Mouse (Mus musculus): ENCODE measurements around the gene Ppargc1a. TPM values are rescaled to one million over a fixed set of nuclear protein-coding genes. Genes with fewer than 3 reads are reported as not detected.

Ppargc1a gene
- polyA plus RNA-seq, 1 experiment from 2014 or later, result 2.7 TPM

- no peak for DNase-seq (ENCODE audit: low spot score)
- Histone ChIP-seq H3K27ac (replicated peaks; ENCODE audit: low read depth, low read length) (no peak overlapping the region), H3K27me3 (ENCODE audit: control insufficient read depth, insufficient read depth, low read length) (no peaks in the 10 kb centered on the region), H3K36me3 (replicated peaks; ENCODE audit: control insufficient read depth, insufficient read depth, low read depth, low read length) (no peaks in the 10 kb centered on the region), H3K4me2 (ENCODE audit: low read depth, low read length) (no peak overlapping the region), H3K4me1 (ENCODE audit: control insufficient read depth, insufficient read depth, low read length) (no peaks in the 10 kb centered on the region), H3K9ac (replicated peaks; ENCODE audit: low read length) (no peak overlapping the region), H3K9me3 (replicated peaks; ENCODE audit: control insufficient read depth, low read length) (no peaks in the 10 kb centered on the region), H3K4me3 (ENCODE audit: low read depth, low read length) (no peak overlapping the region)
- ATAC-seq (replicated peaks; ENCODE audit: insufficient number of reproducible peaks, low FRiP score, low TSS enrichment, low read depth), result no peak
- 78% methylated on average over 2 of the region's 2 CpGs for WGBS
These were observed 18.7 kb upstream of the Ppargc1a start for GRCm38 (mm10) chr5:51586187-51586586.

DNA sequence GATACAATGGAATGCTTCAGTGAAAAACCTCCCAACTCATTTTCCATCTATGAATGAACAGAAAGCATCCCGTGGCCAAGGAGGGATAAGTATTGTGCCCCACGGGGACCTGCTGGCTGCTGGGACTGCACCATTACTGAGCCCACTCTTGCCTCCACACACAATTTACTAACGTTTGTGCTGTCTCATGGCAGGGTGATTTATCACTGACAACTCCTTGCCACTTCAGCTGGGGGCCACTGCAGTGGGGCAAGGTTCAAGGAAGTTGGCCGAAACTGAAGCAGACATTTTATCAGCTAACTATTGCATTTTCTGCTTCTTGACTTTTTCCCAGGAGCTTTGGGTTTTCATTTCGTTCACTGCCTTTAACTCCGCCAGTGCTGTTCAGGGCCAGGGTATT lies 17.5 kb upstream of the Ppargc1a start:
- Histone ChIP-seq H3K4me2 (ENCODE audit: low read depth, low read length) (no peak overlapping the region), H3K9me3 (replicated peaks; ENCODE audit: control insufficient read depth, low read length) (no peaks in the 10 kb centered on the region), H3K27me3 (ENCODE audit: control insufficient read depth, insufficient read depth, low read length) (no peaks in the 10 kb centered on the region), H3K27ac (replicated peaks; ENCODE audit: low read depth, low read length) (no peak overlapping the region), H3K36me3 (replicated peaks; ENCODE audit: control insufficient read depth, insufficient read depth, low read depth, low read length) (no peaks in the 10 kb centered on the region), H3K4me1 (ENCODE audit: control insufficient read depth, insufficient read depth, low read length) (no peaks in the 10 kb centered on the region), H3K9ac (replicated peaks; ENCODE audit: low read length) (no peak overlapping the region), H3K4me3 (ENCODE audit: low read depth, low read length) (no peak overlapping the region)
- ATAC-seq (replicated peaks; ENCODE audit: insufficient number of reproducible peaks, low FRiP score, low TSS enrichment, low read depth) (no peak), DNase-seq (ENCODE audit: low spot score) (no peak)
- 64% methylated on average over 6 of the region's 6 CpGs for WGBS

DNA sequence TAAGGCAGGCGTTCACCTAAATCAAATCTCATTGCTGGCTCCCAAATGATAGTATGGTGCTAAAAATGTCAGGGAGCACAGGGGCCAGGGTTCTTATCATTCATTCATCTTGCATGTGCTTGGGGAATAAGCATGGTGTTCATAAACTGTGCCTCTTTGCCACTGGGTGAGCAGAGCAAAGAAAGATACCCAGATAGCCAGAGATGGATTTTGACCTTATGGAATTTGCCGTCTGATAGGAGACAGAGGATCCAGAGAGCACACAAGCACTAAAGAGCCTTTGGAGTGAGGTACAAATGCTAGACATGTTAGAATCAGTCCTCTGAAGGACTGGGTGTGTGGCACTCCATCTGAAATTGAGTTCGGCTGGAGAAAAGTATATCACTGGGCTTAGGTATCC lies 16.7 kb upstream of the Ppargc1a start:
- no peaks in the 10 kb centered on the region for H3K9me3 ChIP-seq (replicated peaks; ENCODE audit: control insufficient read depth, low read length)
- ATAC-seq (replicated peaks; ENCODE audit: insufficient number of reproducible peaks, low FRiP score, low TSS enrichment, low read depth) (no peak), DNase-seq (ENCODE audit: low spot score) (no peak)
- no peaks in the 10 kb centered on the region for H3K4me1 ChIP-seq (ENCODE audit: control insufficient read depth, insufficient read depth, low read length)
- no peaks in the 10 kb centered on the region for H3K36me3 ChIP-seq (replicated peaks; ENCODE audit: control insufficient read depth, insufficient read depth, low read depth, low read length)
- H3K9ac ChIP-seq (replicated peaks; ENCODE audit: low read length), result no peak overlapping the region
- 90% methylated on average over 3 of the region's 3 CpGs for WGBS
- no peak overlapping the region for H3K27ac ChIP-seq (replicated peaks; ENCODE audit: low read depth, low read length)
- no peak overlapping the region for H3K4me2 ChIP-seq (ENCODE audit: low read depth, low read length)
- no peaks in the 10 kb centered on the region for H3K27me3 ChIP-seq (ENCODE audit: control insufficient read depth, insufficient read depth, low read length)
- no peak overlapping the region for H3K4me3 ChIP-seq (ENCODE audit: low read depth, low read length)

GRCm38 (mm10) chr5:51583632-51584031 lies 16.1 kb upstream of the Ppargc1a start:
- H3K9me3 ChIP-seq (replicated peaks; ENCODE audit: control insufficient read depth, low read length), result no peaks in the 10 kb centered on the region
- no peak overlapping the region for H3K4me2 ChIP-seq (ENCODE audit: low read depth, low read length)
- H3K4me1 ChIP-seq (ENCODE audit: control insufficient read depth, insufficient read depth, low read length), result no peaks in the 10 kb centered on the region
- H3K27ac ChIP-seq (replicated peaks; ENCODE audit: low read depth, low read length), result no peak overlapping the region
- no peaks in the 10 kb centered on the region for H3K27me3 ChIP-seq (ENCODE audit: control insufficient read depth, insufficient read depth, low read length)
- no peaks in the 10 kb centered on the region for H3K36me3 ChIP-seq (replicated peaks; ENCODE audit: control insufficient read depth, insufficient read depth, low read depth, low read length)
- DNase-seq (ENCODE audit: low spot score) (no peak), ATAC-seq (replicated peaks; ENCODE audit: insufficient number of reproducible peaks, low FRiP score, low TSS enrichment, low read depth) (no peak)
- 78% methylated on average over 3 of the region's 3 CpGs for WGBS
- no peak overlapping the region for H3K4me3 ChIP-seq (ENCODE audit: low read depth, low read length)
- no peak overlapping the region for H3K9ac ChIP-seq (replicated peaks; ENCODE audit: low read length)

GRCm38 (mm10) chr5:51583030-51583429 lies 15.5 kb upstream of the Ppargc1a start:
- Histone ChIP-seq H3K4me2 (ENCODE audit: low read depth, low read length) (no peak overlapping the region), H3K9me3 (replicated peaks; ENCODE audit: control insufficient read depth, low read length) (no peaks in the 10 kb centered on the region), H3K36me3 (replicated peaks; ENCODE audit: control insufficient read depth, insufficient read depth, low read depth, low read length) (no peaks in the 10 kb centered on the region), H3K27me3 (ENCODE audit: control insufficient read depth, insufficient read depth, low read length) (no peaks in the 10 kb centered on the region), H3K27ac (replicated peaks; ENCODE audit: low read depth, low read length) (no peak overlapping the region), H3K9ac (replicated peaks; ENCODE audit: low read length) (no peak overlapping the region), H3K4me1 (ENCODE audit: control insufficient read depth, insufficient read depth, low read length) (no peaks in the 10 kb centered on the region), H3K4me3 (ENCODE audit: low read depth, low read length) (no peak overlapping the region)
- WGBS, result 43% methylated on average over 4 of the region's 4 CpGs
- ATAC-seq (replicated peaks; ENCODE audit: insufficient number of reproducible peaks, low FRiP score, low TSS enrichment, low read depth) (no peak), DNase-seq (ENCODE audit: low spot score) (no peak)

GRCm38 (mm10) chr5:51582618-51583017 lies 15.1 kb upstream of the Ppargc1a start:
- WGBS, result 84% methylated on average over 5 of the region's 5 CpGs
- H3K4me3 ChIP-seq (ENCODE audit: low read depth, low read length), result no peak overlapping the region

GRCm38 (mm10) chr5:51577594-51577993 lies 10.1 kb upstream of the Ppargc1a start:
- no peak overlapping the region for H3K4me3 ChIP-seq (ENCODE audit: low read depth, low read length)
- H3K9ac ChIP-seq (replicated peaks; ENCODE audit: low read length), result no peak overlapping the region
- 89% methylated on average over 1 of the region's 1 CpGs for WGBS
- ATAC-seq (replicated peaks; ENCODE audit: insufficient number of reproducible peaks, low FRiP score, low TSS enrichment, low read depth) (no peak), DNase-seq (ENCODE audit: low spot score) (no peak)
- H3K9me3 ChIP-seq (replicated peaks; ENCODE audit: control insufficient read depth, low read length), result no peaks in the 10 kb centered on the region
- no peak overlapping the region for H3K27ac ChIP-seq (replicated peaks; ENCODE audit: low read depth, low read length)
- no peaks in the 10 kb centered on the region for H3K4me1 ChIP-seq (ENCODE audit: control insufficient read depth, insufficient read depth, low read length)
- H3K4me2 ChIP-seq (ENCODE audit: low read depth, low read length), result no peak overlapping the region
- no peaks in the 10 kb centered on the region for H3K36me3 ChIP-seq (replicated peaks; ENCODE audit: control insufficient read depth, insufficient read depth, low read depth, low read length)
- H3K27me3 ChIP-seq (ENCODE audit: control insufficient read depth, insufficient read depth, low read length), result no peaks in the 10 kb centered on the region

More at GRCm38 (mm10) chr5:51582618-51583017, 15.1 kb upstream of the Ppargc1a start:
- Histone ChIP-seq H3K27me3 (ENCODE audit: control insufficient read depth, insufficient read depth, low read length) (no peaks in the 10 kb centered on the region), H3K4me1 (ENCODE audit: control insufficient read depth, insufficient read depth, low read length) (no peaks in the 10 kb centered on the region), H3K9ac (replicated peaks; ENCODE audit: low read length) (no peak overlapping the region), H3K27ac (replicated peaks; ENCODE audit: low read depth, low read length) (no peak overlapping the region), H3K4me2 (ENCODE audit: low read depth, low read length) (no peak overlapping the region), H3K36me3 (replicated peaks; ENCODE audit: control insufficient read depth, insufficient read depth, low read depth, low read length) (no peaks in the 10 kb centered on the region), H3K9me3 (replicated peaks; ENCODE audit: control insufficient read depth, low read length) (no peaks in the 10 kb centered on the region)
- DNase-seq (ENCODE audit: low spot score) (no peak), ATAC-seq (replicated peaks; ENCODE audit: insufficient number of reproducible peaks, low FRiP score, low TSS enrichment, low read depth) (no peak)

DNA sequence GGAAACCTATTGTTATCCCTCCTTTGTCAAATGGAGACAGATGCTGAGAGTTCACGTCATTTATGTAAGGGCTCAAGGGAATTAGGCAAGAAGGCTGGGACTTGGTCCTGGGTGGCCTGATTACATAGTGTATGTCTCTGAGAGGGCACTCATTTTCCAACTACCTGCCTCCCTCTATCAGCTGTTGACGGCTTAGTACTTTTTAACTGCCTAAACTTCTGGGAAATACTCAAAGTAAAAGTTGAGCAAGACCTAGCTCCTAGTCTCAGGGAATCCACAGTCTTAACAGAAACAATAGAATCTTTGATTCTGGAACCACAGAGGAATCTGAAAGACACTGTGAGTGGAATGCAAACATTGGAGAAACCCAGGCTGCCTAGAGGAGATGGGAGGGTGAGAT lies 6.2 kb upstream of the Ppargc1a start:
- H3K27ac ChIP-seq (replicated peaks; ENCODE audit: low read depth, low read length), result no peak overlapping the region
- WGBS, result 42% methylated on average over 2 of the region's 2 CpGs
- H3K4me3 ChIP-seq (ENCODE audit: low read depth, low read length), result no peak overlapping the region
- ATAC-seq (replicated peaks; ENCODE audit: insufficient number of reproducible peaks, low FRiP score, low TSS enrichment, low read depth) (no peak), DNase-seq (ENCODE audit: low spot score) (no peak)
- no peaks in the 10 kb centered on the region for H3K4me1 ChIP-seq (ENCODE audit: control insufficient read depth, insufficient read depth, low read length)
- no peaks in the 10 kb centered on the region for H3K27me3 ChIP-seq (ENCODE audit: control insufficient read depth, insufficient read depth, low read length)
- no peaks in the 10 kb centered on the region for H3K36me3 ChIP-seq (replicated peaks; ENCODE audit: control insufficient read depth, insufficient read depth, low read depth, low read length)
- H3K9ac ChIP-seq (replicated peaks; ENCODE audit: low read length), result no peak overlapping the region
- no peak overlapping the region for H3K4me2 ChIP-seq (ENCODE audit: low read depth, low read length)
- no peaks in the 10 kb centered on the region for H3K9me3 ChIP-seq (replicated peaks; ENCODE audit: control insufficient read depth, low read length)

Data from embryonic facial prominence, embryonic 11.5 days (tissue).